Mouse (Mus musculus) urinary bladder, postnatal 10 days (tissue): Measurements from ENCODE around the gene Mycbp2.

ENCODE experiments used
- DNase-seq: peaks from one replicate; pipeline ENCODE4 v3.0.0; 2022; ENCODE audit warnings: low spot score

The Mycbp2 gene

GRCm38 (mm10) chr14:103258745-103259144 lies 87.9 kb downstream of the Mycbp2 start:
- DNase-seq = no peak

- no peak for DNase-seq
Observed at GRCm38 (mm10) chr14:103256866-103257265, 89.7 kb downstream of the Mycbp2 start.

DNA sequence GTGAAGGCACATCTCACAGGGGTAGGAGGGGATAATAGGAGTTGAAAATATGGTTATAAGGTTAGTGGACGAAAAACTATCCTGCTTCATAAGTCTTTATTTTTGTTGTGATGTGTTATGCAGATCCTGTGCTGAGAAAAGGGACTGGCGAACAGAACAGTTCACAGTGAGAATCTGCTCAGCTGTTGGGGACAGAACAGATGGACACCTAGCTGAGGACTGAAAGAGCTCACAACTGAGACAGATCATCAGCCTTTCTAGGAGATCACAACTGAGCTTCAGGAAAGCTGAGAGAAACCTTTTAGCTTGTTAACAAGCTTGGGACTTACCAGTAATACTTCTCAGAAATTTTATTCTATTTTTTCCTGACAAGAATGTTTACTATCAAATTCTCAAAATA lies 92.3 kb downstream of the Mycbp2 start:
- no peak for DNase-seq

DNA sequence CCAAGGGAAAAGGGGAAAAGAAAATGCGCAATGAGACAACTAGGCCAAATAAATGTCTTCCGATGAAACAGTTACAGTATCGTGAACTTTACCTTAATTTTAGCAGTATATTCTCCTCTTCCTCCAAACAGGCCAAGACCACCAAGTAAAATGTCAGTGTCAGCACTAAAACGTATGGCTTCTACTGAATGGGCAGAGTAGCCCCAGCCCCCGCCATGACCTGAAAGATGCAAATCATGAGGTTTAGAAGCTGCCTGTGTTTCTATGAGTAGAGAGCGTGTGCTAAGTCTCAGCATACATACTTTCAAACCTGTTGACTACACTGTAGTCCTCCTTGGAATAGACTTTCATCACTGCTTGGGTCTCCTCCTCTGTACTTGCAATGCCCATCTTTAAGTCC lies 104.6 kb downstream of the Mycbp2 start:
- no peak for DNase-seq

- DNase-seq = no peak
Observed at GRCm38 (mm10) chr14:103234770-103235169, 111.8 kb downstream of the Mycbp2 start.

DNA sequence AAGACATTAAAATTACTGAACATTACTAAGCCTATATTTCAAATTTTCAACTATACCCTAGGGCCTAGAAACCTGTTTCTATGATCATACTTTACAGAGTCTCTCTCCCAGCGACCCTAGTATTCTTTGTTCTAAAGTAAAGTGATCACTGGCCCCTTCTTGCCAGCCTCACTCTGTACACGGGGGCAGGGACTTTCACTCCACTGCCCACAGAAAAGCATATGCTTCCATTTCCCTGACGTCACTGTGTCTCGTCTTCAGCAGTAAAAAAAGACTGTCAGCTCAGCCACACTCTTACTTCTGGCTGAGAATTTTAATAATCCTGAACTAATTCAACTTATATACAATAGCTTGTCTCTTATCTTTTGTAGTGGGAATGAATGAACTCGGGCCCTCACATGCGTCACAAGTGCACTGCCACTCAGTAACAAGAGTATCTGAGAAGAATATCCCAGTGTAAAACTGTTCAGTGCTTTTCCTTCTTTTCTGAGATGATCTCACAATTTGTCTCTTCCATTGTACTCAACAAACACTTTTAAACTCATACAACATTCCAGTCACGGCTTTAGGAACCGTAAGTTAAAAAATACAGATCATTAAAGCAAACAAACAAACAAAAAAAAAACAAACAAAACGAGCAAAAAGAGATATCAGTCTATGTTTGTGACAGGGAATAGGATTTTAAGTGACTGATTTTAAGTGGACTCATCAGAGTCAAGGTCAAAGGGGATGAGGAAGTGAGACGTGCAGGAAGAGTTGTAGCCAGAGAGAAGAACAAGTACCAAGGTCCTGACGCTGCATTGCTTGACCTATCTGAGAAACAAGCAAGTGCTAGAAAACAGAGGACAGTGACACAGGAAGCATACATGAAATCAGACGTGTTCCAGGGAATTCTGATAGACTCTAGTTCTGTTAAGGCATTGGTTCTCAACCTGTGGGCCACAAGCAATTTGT lies 112.7 kb downstream of the Mycbp2 start:
- DNase-seq = no peak

GRCm38 (mm10) chr14:103222356-103222755 lies 124.3 kb downstream of the Mycbp2 start:
- DNase-seq = no peak

DNA sequence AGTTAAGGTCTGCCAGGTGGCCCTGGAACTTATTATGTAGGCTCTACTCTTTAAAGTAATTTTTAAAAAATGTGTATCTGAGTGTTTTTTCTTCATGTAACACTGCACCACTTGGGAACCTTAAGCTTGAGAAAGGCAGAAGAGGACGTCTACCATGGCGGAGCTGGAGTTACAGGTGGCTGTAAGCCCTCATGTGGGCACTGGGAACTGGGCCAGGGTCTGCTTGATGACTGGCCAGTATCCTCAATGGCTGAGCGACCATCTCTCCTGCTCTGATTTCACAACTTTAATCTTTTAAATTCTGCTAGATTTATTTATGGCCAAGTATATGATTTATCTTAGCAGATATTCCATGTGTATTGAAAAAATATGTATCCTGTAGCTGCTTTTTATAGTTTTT lies 124.9 kb downstream of the Mycbp2 start:
- no peak for DNase-seq

DNA sequence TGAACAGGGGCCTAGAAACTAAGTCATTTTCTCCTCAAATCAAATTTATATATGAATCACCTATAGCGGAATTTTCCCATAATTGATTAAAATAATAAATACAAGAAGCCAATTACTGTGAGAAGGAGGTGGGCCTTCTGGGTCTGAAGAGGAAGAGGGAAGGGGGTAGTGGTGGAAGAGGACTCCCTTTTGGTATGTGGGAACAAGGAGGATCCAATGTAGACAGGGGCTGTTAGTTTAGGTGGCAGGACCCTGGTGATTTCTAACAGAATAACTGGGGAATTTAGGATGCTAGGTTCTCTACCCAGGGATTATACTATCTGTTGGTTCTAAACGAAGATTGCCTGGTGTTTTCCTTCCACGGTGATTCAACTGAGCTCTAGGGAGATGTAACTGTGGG lies 130.3 kb downstream of the Mycbp2 start:
- DNase-seq = no peak

- DNase-seq = no peak
Observed at GRCm38 (mm10) chr14:103186658-103187057, 160.0 kb downstream of the Mycbp2 start.

DNA sequence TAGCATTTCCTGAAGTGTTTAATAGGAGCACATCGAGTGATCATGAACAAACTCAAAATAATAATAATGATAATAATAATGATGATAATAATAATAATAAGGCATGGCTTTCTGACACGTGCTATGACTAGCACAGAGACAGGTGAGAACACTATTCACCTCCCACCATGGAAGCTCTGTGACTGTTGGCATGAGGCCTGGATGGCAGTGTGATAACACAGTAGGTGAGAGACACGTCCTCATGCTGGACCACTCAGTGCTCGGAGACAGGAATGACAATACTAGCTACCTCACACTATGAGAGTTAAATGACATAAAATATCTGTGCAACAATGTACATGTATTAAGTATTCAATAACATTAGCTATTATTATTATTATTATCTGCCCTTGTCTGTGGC lies 160.5 kb downstream of the Mycbp2 start:
- no peak for DNase-seq

DNA sequence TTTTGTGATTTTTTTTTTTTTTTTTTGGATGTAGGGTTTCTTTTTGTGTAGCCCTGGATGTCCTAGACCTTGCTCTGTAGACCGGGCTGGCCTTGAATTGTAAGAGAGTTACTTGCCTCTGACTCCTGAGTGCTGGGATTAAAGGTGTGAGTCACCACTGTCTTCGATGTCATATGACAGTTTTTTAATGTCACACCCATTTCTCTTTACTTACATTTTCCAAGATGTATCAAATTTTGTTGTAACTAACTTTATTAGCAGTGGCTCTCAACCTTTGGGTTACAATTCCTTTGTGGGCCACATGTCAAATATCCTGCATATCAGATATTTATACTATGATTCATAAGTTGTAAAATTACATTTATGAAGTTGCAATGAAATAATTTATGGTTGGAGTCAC lies 166.5 kb downstream of the Mycbp2 start:
- DNase-seq = no peak

DNA sequence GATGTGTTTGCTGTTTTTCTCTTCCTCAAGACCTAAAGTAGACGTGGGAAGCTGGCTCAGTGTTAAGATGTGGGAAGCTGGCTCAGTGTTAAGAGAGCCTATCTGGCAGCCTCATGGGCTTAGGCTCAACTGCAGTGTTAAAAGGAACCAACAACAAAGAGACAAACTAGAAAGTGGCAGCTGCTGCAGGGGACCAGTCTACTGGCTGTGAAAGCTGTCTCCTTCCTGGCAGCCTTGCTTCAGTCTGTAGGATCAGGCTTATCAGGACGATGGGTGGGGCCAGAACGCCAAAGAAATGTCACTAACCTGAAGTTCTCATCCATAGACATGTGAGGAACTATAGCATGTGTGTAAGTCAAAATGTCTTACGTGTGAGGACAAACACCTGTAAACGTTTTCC lies 183.7 kb downstream of the Mycbp2 start:
- no peak for DNase-seq

- DNase-seq = no peak
Observed at GRCm38 (mm10) chr14:103155685-103156084, 190.9 kb downstream of the Mycbp2 start.

GRCm38 (mm10) chr14:103150139-103150538 lies 196.5 kb downstream of the Mycbp2 start:
- DNase-seq = no peak

DNA sequence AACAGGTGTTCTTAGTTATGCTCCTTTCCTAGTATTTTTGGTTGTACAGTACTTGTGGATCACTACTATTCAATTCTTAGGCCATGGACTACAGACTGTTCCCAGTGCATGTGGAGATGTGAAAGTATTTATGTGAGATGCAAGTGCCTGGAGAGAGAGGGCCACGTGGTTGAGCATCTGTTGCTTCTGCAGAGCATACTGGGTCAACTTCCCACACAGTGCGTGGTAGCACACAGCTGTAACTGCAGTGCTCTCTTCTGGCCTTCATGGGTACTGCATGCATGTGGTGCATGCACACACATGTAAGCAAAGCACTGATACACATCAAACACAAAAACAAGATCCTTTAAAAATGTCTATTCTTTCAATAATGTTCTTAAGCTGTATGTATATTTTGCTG lies 214.6 kb downstream of the Mycbp2 start:
- DNase-seq = no peak

GRCm38 (mm10) chr14:103125756-103126155 lies 220.9 kb downstream of the Mycbp2 start:
- DNase-seq = no peak

GRCm38 (mm10) chr14:103114994-103115670 lies 231.5 kb downstream of the Mycbp2 start:
- no peak for DNase-seq

DNA sequence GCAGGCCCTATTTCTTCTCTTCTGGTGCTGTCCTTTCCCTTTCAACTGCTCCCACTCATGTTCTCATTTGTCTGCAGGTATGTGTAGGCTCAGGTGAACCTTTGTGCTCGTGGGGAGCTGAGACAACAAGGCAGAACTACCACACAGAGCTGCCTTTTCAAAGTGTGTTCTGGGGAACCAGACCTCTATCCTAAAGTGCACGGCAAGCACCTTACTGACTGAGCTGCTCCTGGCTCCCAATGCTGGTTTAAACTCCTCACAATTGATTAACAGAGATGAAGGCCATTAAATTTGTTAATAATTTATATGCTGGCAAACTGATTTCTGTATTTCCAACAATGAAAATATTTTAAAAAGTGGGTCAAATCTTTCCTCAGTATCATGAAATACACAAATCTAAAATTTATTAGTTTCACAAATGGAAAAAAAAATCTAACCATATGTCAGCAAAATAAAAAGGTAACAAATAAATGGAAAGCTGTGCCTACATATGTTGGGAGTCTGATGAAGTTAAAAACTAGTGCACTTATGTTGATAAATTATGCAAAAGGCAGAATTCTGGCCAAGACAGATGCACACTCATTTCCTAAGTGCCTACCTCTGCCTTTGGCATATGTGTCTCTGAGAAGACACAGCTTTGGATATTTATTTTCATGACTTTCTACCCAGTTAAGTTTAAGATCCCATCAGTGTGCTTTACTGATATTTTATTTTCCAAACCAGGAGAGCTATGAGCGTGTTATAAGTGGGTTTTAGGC lies 233.8 kb downstream of the Mycbp2 start:
- DNase-seq = no peak

DNA sequence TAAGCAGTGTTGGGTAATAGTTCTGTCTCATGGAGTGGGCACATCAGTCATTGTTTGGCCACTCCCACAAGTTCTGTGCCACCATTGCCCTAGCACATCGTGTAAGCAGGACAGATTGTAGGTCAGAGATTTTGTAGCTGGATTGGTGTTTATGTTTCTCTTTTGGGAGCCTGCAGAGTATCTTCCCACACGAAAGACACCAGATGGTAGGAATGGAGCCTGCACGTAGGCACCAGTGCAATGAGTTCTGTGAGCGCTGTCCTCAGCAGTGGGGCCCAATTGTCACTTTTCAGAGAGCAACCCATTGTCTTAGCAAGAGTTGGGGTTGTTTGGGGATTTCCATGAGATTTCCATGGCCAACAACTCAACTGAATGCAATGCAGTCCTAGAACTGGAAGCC lies 236.6 kb downstream of the Mycbp2 start:
- DNase-seq = no peak

GRCm38 (mm10) chr14:103106301-103106700 lies 240.3 kb downstream of the Mycbp2 start:
- no peak for DNase-seq

GRCm38 (mm10) chr14:103102731-103103335 lies 243.8 kb downstream of the Mycbp2 start:
- DNase-seq = no peak
